Comparison of ENCODE assay signal across 17 mouse cellular contexts in the genomic region with DNA sequence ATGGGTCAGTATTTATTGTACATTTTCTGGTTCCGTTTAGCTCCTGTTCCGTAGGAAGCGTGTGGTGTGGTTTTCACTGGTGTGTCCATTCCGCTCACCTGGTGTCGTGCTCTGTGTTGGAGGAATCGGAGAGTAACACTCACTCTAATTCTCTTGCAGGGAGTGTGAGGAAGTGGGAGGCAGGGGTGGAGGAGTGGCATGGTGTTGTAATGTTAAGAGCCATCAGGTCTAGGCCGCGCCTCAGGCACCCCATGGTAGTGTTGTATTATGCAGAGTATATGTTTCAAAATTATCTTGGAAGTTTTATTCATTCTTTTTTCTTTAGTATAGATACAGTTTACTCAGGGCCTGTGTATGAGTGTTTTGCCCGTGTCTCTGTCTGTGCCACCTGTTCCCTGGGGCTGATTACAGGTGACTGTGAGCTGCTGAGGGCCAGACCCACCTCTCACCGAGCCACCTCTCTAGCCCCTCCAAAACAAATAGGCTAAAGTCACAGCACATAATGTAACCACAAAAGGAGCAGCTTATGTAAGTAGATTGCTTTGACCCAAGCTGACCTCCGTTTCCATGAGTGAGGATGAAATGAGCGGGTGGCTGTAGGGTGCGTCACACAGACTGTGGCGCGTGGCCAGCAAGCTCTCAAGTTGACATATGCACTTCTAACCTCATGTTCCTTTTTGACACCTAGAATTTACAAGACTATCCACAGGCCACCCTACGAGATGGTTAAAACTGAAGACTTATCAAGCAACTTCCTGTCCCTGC.
"Had no signal": no experiment of that assay in that cellular context is flagged by ENCODE, and none has a peak within 500 bp of the region (broad histone marks: within the 10 kb centered on the region; RNA-seq: fewer than 3 reads in every experiment).

No protein-coding gene starts in this region.

- H3K9ac ChIP-seq: hindbrain, embryonic 14.5 days; limb, embryonic 15.5 days; liver, embryonic 12.5 days; midbrain, embryonic 13.5 days; neural tube, embryonic 15.5 days had no signal

- H3K4me1 ChIP-seq: limb, embryonic 15.5 days; midbrain, embryonic 13.5 days; neural tube, embryonic 15.5 days had no signal

- H3K4me3 ChIP-seq: limb, embryonic 15.5 days; liver, embryonic 12.5 days; megakaryocyte, embryonic 14.5 days; midbrain, embryonic 13.5 days; myocyte; neural tube, embryonic 15.5 days had no signal

- DNase-seq: kidney, adult 8-10 months; kidney, postnatal 25 days; layer of hippocampus, adult 9-11 months; layer of hippocampus, postnatal 36 days; right cerebral cortex, adult 18-20 months; right cerebral cortex, postnatal 25 days; thymus, adult 18-20 months; thymus, postnatal 36 days had no signal

- ATAC-seq: intestine, postnatal 0 days; liver, embryonic 12.5 days; midbrain, embryonic 13.5 days had no signal

- H3K27me3 ChIP-seq: limb, embryonic 15.5 days; liver, embryonic 12.5 days; megakaryocyte, embryonic 14.5 days; midbrain, embryonic 13.5 days; neural tube, embryonic 15.5 days had no signal

- H3K4me2 ChIP-seq: hindbrain, embryonic 14.5 days; limb, embryonic 15.5 days; liver, embryonic 12.5 days; midbrain, embryonic 13.5 days; neural tube, embryonic 15.5 days had no signal

- H3K9me3 ChIP-seq: limb, embryonic 15.5 days; liver, embryonic 12.5 days; megakaryocyte, embryonic 14.5 days; midbrain, embryonic 13.5 days; neural tube, embryonic 15.5 days had no signal

- H3K27ac ChIP-seq: hindbrain, embryonic 14.5 days; limb, embryonic 15.5 days; liver, embryonic 12.5 days; macrophage; midbrain, embryonic 13.5 days; neural tube, embryonic 15.5 days had no signal
